Mouse (Mus musculus): ENCODE measurements at regions not wholly inside any gene's neighbourhood (a gene's known extent, or its start where the extent isn't known, plus 50 kb on each side); places are given as distances from the start of the nearest gene placed in this dataset.
A peak's percentile ranks its signal among the peaks of the same experiment; 100 is the strongest.
"Not testable (repeated sequence)": the region's sequence is repeated elsewhere in the genome, so short reads cannot be mapped to it uniquely, and the experiment has no call there.

- not testable (repeated sequence) for H3K9ac ChIP-seq (ENCODE audit: low read depth, low read length); H3K4me1 ChIP-seq (ENCODE audit: control insufficient read depth, insufficient read depth, low read length); H3K9me3 ChIP-seq (replicated peaks; ENCODE audit: control insufficient read depth, low read length, poor library complexity, severe bottlenecking); H3K36me3 ChIP-seq (ENCODE audit: control insufficient read depth, insufficient read depth, low read length); H3K4me3 ChIP-seq (ENCODE audit: low read depth, low read length); ATAC-seq; H3K27ac ChIP-seq (ENCODE audit: low read length); H3K4me2 ChIP-seq (ENCODE audit: low read length); H3K27me3 ChIP-seq (ENCODE audit: control insufficient read depth, insufficient read depth, low read depth, low read length)
- WGBS = 57% methylated on average over 5 of the region's 5 CpGs
Measured at GRCm38 (mm10) chr1:189128246-189128645, 120.6 kb upstream of the Kctd3 start.

- H3K4me3 ChIP-seq (ENCODE audit: low read depth, low read length) = no peak overlapping the region
- H3K4me2 ChIP-seq (ENCODE audit: low read length) = no peak overlapping the region
- no peaks in the 10 kb centered on the region for H3K9me3 ChIP-seq (replicated peaks; ENCODE audit: control insufficient read depth, low read length, poor library complexity, severe bottlenecking)
- no peaks in the 10 kb centered on the region for H3K36me3 ChIP-seq (ENCODE audit: control insufficient read depth, insufficient read depth, low read length)
- 18% methylated on average over 5 of the region's 5 CpGs for WGBS
- ATAC-seq = no peak
- H3K9ac ChIP-seq (ENCODE audit: low read depth, low read length) = no peak overlapping the region
- no peaks in the 10 kb centered on the region for H3K4me1 ChIP-seq (ENCODE audit: control insufficient read depth, insufficient read depth, low read length)
- H3K27ac ChIP-seq (ENCODE audit: low read length) = no peak overlapping the region
- no peaks in the 10 kb centered on the region for H3K27me3 ChIP-seq (ENCODE audit: control insufficient read depth, insufficient read depth, low read depth, low read length)
Measured at GRCm38 (mm10) chr1:189127367-189127766, 119.7 kb upstream of the Kctd3 start.

- no peaks in the 10 kb centered on the region for H3K27me3 ChIP-seq (ENCODE audit: control insufficient read depth, insufficient read depth, low read depth, low read length)
- 88% methylated on average over 6 of the region's 6 CpGs for WGBS
- no peak overlapping the region for H3K4me3 ChIP-seq (ENCODE audit: low read depth, low read length)
- H3K4me1 ChIP-seq (ENCODE audit: control insufficient read depth, insufficient read depth, low read length) = peaks cover 2% of the 10 kb centered on the region; the same call in 1 of the 2 replicates
- ATAC-seq = no peak
- no peak overlapping the region for H3K27ac ChIP-seq (ENCODE audit: low read length)
- H3K4me2 ChIP-seq (ENCODE audit: low read length) = no peak overlapping the region
- no peaks in the 10 kb centered on the region for H3K9me3 ChIP-seq (replicated peaks; ENCODE audit: control insufficient read depth, low read length, poor library complexity, severe bottlenecking)
- no peaks in the 10 kb centered on the region for H3K36me3 ChIP-seq (ENCODE audit: control insufficient read depth, insufficient read depth, low read length)
- H3K9ac ChIP-seq (ENCODE audit: low read depth, low read length) = no peak overlapping the region
Measured at GRCm38 (mm10) chr1:189119941-189120735, 112.5 kb upstream of the Kctd3 start.

GRCm38 (mm10) chr1:189119005-189119404 lies 111.4 kb upstream of the Kctd3 start:
- not testable (repeated sequence) for H3K9ac ChIP-seq (ENCODE audit: low read depth, low read length); H3K4me3 ChIP-seq (ENCODE audit: low read depth, low read length); H3K27ac ChIP-seq (ENCODE audit: low read length); H3K4me1 ChIP-seq (ENCODE audit: control insufficient read depth, insufficient read depth, low read length); ATAC-seq; H3K4me2 ChIP-seq (ENCODE audit: low read length); H3K36me3 ChIP-seq (ENCODE audit: control insufficient read depth, insufficient read depth, low read length); H3K27me3 ChIP-seq (ENCODE audit: control insufficient read depth, insufficient read depth, low read depth, low read length); H3K9me3 ChIP-seq (replicated peaks; ENCODE audit: control insufficient read depth, low read length, poor library complexity, severe bottlenecking)
- WGBS = 89% methylated on average over 1 of the region's 1 CpGs

- no peak overlapping the region for H3K27ac ChIP-seq (ENCODE audit: low read length)
- H3K4me1 ChIP-seq (ENCODE audit: control insufficient read depth, insufficient read depth, low read length) = peaks cover 2% of the 10 kb centered on the region; the same call in 1 of the 2 replicates
- H3K27me3 ChIP-seq (ENCODE audit: control insufficient read depth, insufficient read depth, low read depth, low read length) = no peaks in the 10 kb centered on the region
- whole genome bisulfite sequencing = 55% methylated on average over 5 of the region's 5 CpGs
- no peaks in the 10 kb centered on the region for H3K9me3 ChIP-seq (replicated peaks; ENCODE audit: control insufficient read depth, low read length, poor library complexity, severe bottlenecking)
- no peak overlapping the region for H3K4me3 ChIP-seq (ENCODE audit: low read depth, low read length)
- no peak overlapping the region for H3K9ac ChIP-seq (ENCODE audit: low read depth, low read length)
- no peak overlapping the region for H3K4me2 ChIP-seq (ENCODE audit: low read length)
- no peak for ATAC-seq
- H3K36me3 ChIP-seq (ENCODE audit: control insufficient read depth, insufficient read depth, low read length) = no peaks in the 10 kb centered on the region
Measured at GRCm38 (mm10) chr1:189118582-189118981, 110.9 kb upstream of the Kctd3 start.

- H3K27ac ChIP-seq (ENCODE audit: low read length) = no peak overlapping the region
- peaks cover 2% of the 10 kb centered on the region; the same call in 1 of the 2 replicates for H3K4me1 ChIP-seq (ENCODE audit: control insufficient read depth, insufficient read depth, low read length)
- H3K9me3 ChIP-seq (replicated peaks; ENCODE audit: control insufficient read depth, low read length, poor library complexity, severe bottlenecking) = no peaks in the 10 kb centered on the region
- no peak overlapping the region for H3K9ac ChIP-seq (ENCODE audit: low read depth, low read length)
- no peak overlapping the region for H3K4me2 ChIP-seq (ENCODE audit: low read length)
- ATAC-seq = no peak
- H3K36me3 ChIP-seq (ENCODE audit: control insufficient read depth, insufficient read depth, low read length) = no peaks in the 10 kb centered on the region
- no peaks in the 10 kb centered on the region for H3K27me3 ChIP-seq (ENCODE audit: control insufficient read depth, insufficient read depth, low read depth, low read length)
- H3K4me3 ChIP-seq (ENCODE audit: low read depth, low read length) = no peak overlapping the region
- WGBS = 84% methylated on average over 8 of the region's 8 CpGs
Measured at GRCm38 (mm10) chr1:189115914-189116313, 108.3 kb upstream of the Kctd3 start.

- WGBS = 100% methylated on average over 1 of the region's 1 CpGs
- Histone ChIP-seq H3K27me3 (ENCODE audit: control insufficient read depth, insufficient read depth, low read depth, low read length) (no peaks in the 10 kb centered on the region), H3K9ac (ENCODE audit: low read depth, low read length) (no peak overlapping the region), H3K4me1 (ENCODE audit: control insufficient read depth, insufficient read depth, low read length) (peaks cover 2% of the 10 kb centered on the region; the same call in 1 of the 2 replicates), H3K27ac (ENCODE audit: low read length) (no peak overlapping the region), H3K4me2 (ENCODE audit: low read length) (no peak overlapping the region), H3K4me3 (ENCODE audit: low read depth, low read length) (no peak overlapping the region), H3K9me3 (replicated peaks; ENCODE audit: control insufficient read depth, low read length, poor library complexity, severe bottlenecking) (no peaks in the 10 kb centered on the region), H3K36me3 (ENCODE audit: control insufficient read depth, insufficient read depth, low read length) (no peaks in the 10 kb centered on the region)
- no peak for ATAC-seq
Measured at GRCm38 (mm10) chr1:189115279-189115678, 107.6 kb upstream of the Kctd3 start.

GRCm38 (mm10) chr1:189108260-189109035 lies 100.8 kb upstream of the Kctd3 start:
- H3K36me3 ChIP-seq (ENCODE audit: control insufficient read depth, insufficient read depth, low read length) = no peaks in the 10 kb centered on the region
- WGBS = 78% methylated on average over 8 of the region's 8 CpGs
- no peak overlapping the region for H3K9ac ChIP-seq (ENCODE audit: low read depth, low read length)
- ATAC-seq = no peak
- H3K4me2 ChIP-seq (ENCODE audit: low read length) = no peak overlapping the region
- H3K4me1 ChIP-seq (ENCODE audit: control insufficient read depth, insufficient read depth, low read length) = no peaks in the 10 kb centered on the region
- H3K27ac ChIP-seq (ENCODE audit: low read length) = no peak overlapping the region
- H3K9me3 ChIP-seq (replicated peaks; ENCODE audit: control insufficient read depth, low read length, poor library complexity, severe bottlenecking) = no peaks in the 10 kb centered on the region
- no peak overlapping the region for H3K4me3 ChIP-seq (ENCODE audit: low read depth, low read length)
- H3K27me3 ChIP-seq (ENCODE audit: control insufficient read depth, insufficient read depth, low read depth, low read length) = no peaks in the 10 kb centered on the region

- WGBS = 49% methylated on average over 8 of the region's 8 CpGs
- H3K36me3 ChIP-seq (ENCODE audit: control insufficient read depth, insufficient read depth, low read length) = no peaks in the 10 kb centered on the region
- H3K27ac ChIP-seq (ENCODE audit: low read length) = no peak overlapping the region
- no peaks in the 10 kb centered on the region for H3K9me3 ChIP-seq (replicated peaks; ENCODE audit: control insufficient read depth, low read length, poor library complexity, severe bottlenecking)
- no peaks in the 10 kb centered on the region for H3K4me1 ChIP-seq (ENCODE audit: control insufficient read depth, insufficient read depth, low read length)
- no peak overlapping the region for H3K9ac ChIP-seq (ENCODE audit: low read depth, low read length)
- no peak overlapping the region for H3K4me3 ChIP-seq (ENCODE audit: low read depth, low read length)
- H3K4me2 ChIP-seq (ENCODE audit: low read length) = peak overlapping the region; percentile 29
- H3K27me3 ChIP-seq (ENCODE audit: control insufficient read depth, insufficient read depth, low read depth, low read length) = no peaks in the 10 kb centered on the region
- peak; percentile 71; the same call in 1 of the 2 replicates for ATAC-seq
Measured at GRCm38 (mm10) chr1:189107841-189108240, 100.2 kb upstream of the Kctd3 start.

All from midbrain, embryonic 16.5 days (tissue).